Comparison of ENCODE assay signal across 16 mouse cellular contexts in the genomic region with DNA sequence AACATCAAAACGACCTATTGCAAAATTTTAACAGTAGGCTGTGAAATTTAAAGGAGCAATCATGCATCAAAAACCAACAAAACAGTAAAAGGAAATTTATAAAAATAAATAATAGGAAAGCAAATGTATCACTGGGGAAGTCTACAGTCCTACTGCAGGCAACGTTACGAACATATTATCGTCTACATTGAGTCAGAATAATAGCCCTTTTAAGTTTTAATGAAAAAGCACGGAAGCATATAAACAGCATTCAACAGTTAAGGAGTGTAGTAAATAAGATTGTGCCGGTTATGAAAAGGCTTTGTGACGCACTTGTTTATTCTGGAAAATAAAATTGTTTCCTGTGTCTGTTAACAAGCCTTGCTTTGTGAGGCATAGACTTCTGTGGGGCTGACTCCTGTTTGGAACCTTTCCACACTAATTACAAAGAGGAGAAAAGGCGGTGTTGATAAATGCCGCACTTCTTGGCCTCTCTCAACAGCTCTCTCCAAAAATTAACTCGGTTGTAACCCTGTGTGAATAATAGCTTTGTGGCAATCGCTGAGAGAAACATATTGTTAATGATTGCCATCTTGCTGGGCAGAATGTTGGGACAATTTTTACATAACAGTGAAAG.
DNase-seq lines count a peak whose midpoint lies in the region; ATAC-seq and TF ChIP-seq lines count a peak whose summit lies in the region.
"Had no signal": no experiment of that assay in that cellular context is flagged by ENCODE, and none has a peak within 500 bp of the region (broad histone marks: within the 10 kb centered on the region; RNA-seq: fewer than 3 reads in every experiment).

No protein-coding gene starts in this region.

- no peaks in the 10 kb centered on the region for H3K4me1 ChIP-seq in kidney, adult 2 months (ENCODE audit: control insufficient read depth, insufficient read depth, low read length)
- no peaks in the 10 kb centered on the region for H3K4me1 ChIP-seq in midbrain, postnatal 0 days (ENCODE audit: insufficient read depth, low read length)
- no peaks in the 10 kb centered on the region for H3K4me1 ChIP-seq in midbrain, embryonic 10.5 days
- peaks cover 6% of the 10 kb centered on the region; the same call in 1 of the 2 replicates for H3K4me1 ChIP-seq in forebrain, embryonic 15.5 days
- no peaks in the 10 kb centered on the region for H3K4me1 ChIP-seq in hindbrain, embryonic 16.5 days (ENCODE audit: control insufficient read depth, insufficient read depth, low read depth, low read length)
- H3K4me1 ChIP-seq: embryonic facial prominence, embryonic 12.5 days; heart, embryonic 12.5 days; limb, embryonic 15.5 days; liver, embryonic 15.5 days had no signal

- TF ChIP-seq POLR2A in kidney, adult 2 months (IDR thresholded peaks at IDR 0.05; ENCODE audit: low read depth, low read length) = no peak

- no peak for TF ChIP-seq CTCF in kidney, adult 2 months (conservative IDR thresholded peaks at IDR 0.05; ENCODE audit: insufficient read depth, insufficient read length, low read depth, low read length)
- no peak for TF ChIP-seq CTCF in midbrain, postnatal 0 days (IDR thresholded peaks at IDR 0.05)

- no peak overlapping the region for H3K9ac ChIP-seq in midbrain, postnatal 0 days (replicated peaks; ENCODE audit: low read length, poor library complexity, severe bottlenecking)
- no peak overlapping the region for H3K9ac ChIP-seq in forebrain, embryonic 15.5 days (replicated peaks)
- H3K9ac ChIP-seq in hindbrain, embryonic 16.5 days (ENCODE audit: low read depth, low read length) = no peak overlapping the region
- H3K9ac ChIP-seq: embryonic facial prominence, embryonic 12.5 days; heart, embryonic 12.5 days; limb, embryonic 15.5 days; liver, embryonic 15.5 days had no signal

- no peaks in the 10 kb centered on the region for H3K36me3 ChIP-seq in kidney, adult 2 months (ENCODE audit: control insufficient read depth, insufficient read depth, low read length)
- no peaks in the 10 kb centered on the region for H3K36me3 ChIP-seq in midbrain, postnatal 0 days (ENCODE audit: insufficient read depth, low read length)
- no peaks in the 10 kb centered on the region for H3K36me3 ChIP-seq in midbrain, embryonic 10.5 days
- H3K36me3 ChIP-seq in forebrain, embryonic 15.5 days = no peaks in the 10 kb centered on the region
- H3K36me3 ChIP-seq in hindbrain, embryonic 16.5 days (ENCODE audit: control insufficient read depth, insufficient read depth, low read length) = no peaks in the 10 kb centered on the region
- H3K36me3 ChIP-seq: embryonic facial prominence, embryonic 12.5 days; heart, embryonic 12.5 days; limb, embryonic 15.5 days; liver, embryonic 15.5 days had no signal

- no peaks in the 10 kb centered on the region for H3K27me3 ChIP-seq in kidney, adult 2 months (replicated peaks; ENCODE audit: control insufficient read depth, insufficient read depth, low read length)
- no peaks in the 10 kb centered on the region for H3K27me3 ChIP-seq in midbrain, postnatal 0 days (ENCODE audit: insufficient read depth, low read length)
- no peaks in the 10 kb centered on the region for H3K27me3 ChIP-seq in midbrain, embryonic 10.5 days (ENCODE audit: low read depth, poor library complexity, severe bottlenecking)
- no peaks in the 10 kb centered on the region for H3K27me3 ChIP-seq in forebrain, embryonic 15.5 days
- no peaks in the 10 kb centered on the region for H3K27me3 ChIP-seq in hindbrain, embryonic 16.5 days (replicated peaks; ENCODE audit: control insufficient read depth, insufficient read depth, low read length)
- H3K27me3 ChIP-seq: embryonic facial prominence, embryonic 12.5 days; heart, embryonic 12.5 days; limb, embryonic 15.5 days; liver, embryonic 15.5 days had no signal

- no peak overlapping the region for H3K4me3 ChIP-seq in kidney, adult 2 months (ENCODE audit: insufficient read depth, low read depth, low read length)
- H3K4me3 ChIP-seq in midbrain, postnatal 0 days (ENCODE audit: low read depth, low read length) = no peak overlapping the region
- H3K4me3 ChIP-seq in midbrain, embryonic 10.5 days = no peak overlapping the region
- no peak overlapping the region for H3K4me3 ChIP-seq in forebrain, embryonic 15.5 days
- no peak overlapping the region for H3K4me3 ChIP-seq in hindbrain, embryonic 16.5 days (ENCODE audit: low read length)
- H3K4me3 ChIP-seq: embryonic facial prominence, embryonic 12.5 days; gastrocnemius, adult 2 months; heart, embryonic 12.5 days; limb, embryonic 15.5 days; liver, embryonic 15.5 days had no signal

- WGBS in kidney, adult 2 months = 46% methylated on average over 11 of the region's 11 CpGs
- WGBS in midbrain, postnatal 0 days = 49% methylated on average over 11 of the region's 11 CpGs
- 77% methylated on average over 11 of the region's 11 CpGs for WGBS in midbrain, embryonic 10.5 days
- 18% methylated on average over 11 of the region's 11 CpGs for WGBS in forebrain, embryonic 15.5 days
- WGBS in hindbrain, embryonic 16.5 days = 39% methylated on average over 11 of the region's 11 CpGs

- H3K4me2 ChIP-seq in midbrain, postnatal 0 days (ENCODE audit: low read depth, low read length, poor library complexity, severe bottlenecking) = peak overlapping the region; percentile 3; the same call in 1 of the 2 replicates
- peak overlapping the region; percentile 29 for H3K4me2 ChIP-seq in forebrain, embryonic 15.5 days (replicated peaks)
- H3K4me2 ChIP-seq in hindbrain, embryonic 16.5 days (ENCODE audit: low read length) = peak overlapping the region; percentile 19
- H3K4me2 ChIP-seq: embryonic facial prominence, embryonic 12.5 days; heart, embryonic 12.5 days; limb, embryonic 15.5 days; liver, embryonic 15.5 days had no signal

- no peaks in the 10 kb centered on the region for H3K9me3 ChIP-seq in midbrain, postnatal 0 days (ENCODE audit: low read length)
- H3K9me3 ChIP-seq in midbrain, embryonic 10.5 days (replicated peaks) = no peaks in the 10 kb centered on the region
- H3K9me3 ChIP-seq in forebrain, embryonic 15.5 days = no peaks in the 10 kb centered on the region
- no peaks in the 10 kb centered on the region for H3K9me3 ChIP-seq in hindbrain, embryonic 16.5 days (ENCODE audit: control insufficient read depth, low read length)
- H3K9me3 ChIP-seq: embryonic facial prominence, embryonic 12.5 days; heart, embryonic 12.5 days; limb, embryonic 15.5 days; liver, embryonic 15.5 days had no signal

- no peak for ATAC-seq in midbrain, postnatal 0 days (ENCODE audit: low FRiP score)
- ATAC-seq in forebrain, embryonic 15.5 days (replicated peaks) = peak; percentile 89
- peak; percentile 74 for ATAC-seq in hindbrain, embryonic 16.5 days
- ATAC-seq: lung, postnatal 0 days had no signal

- H3K27ac ChIP-seq in kidney, adult 2 months (ENCODE audit: insufficient read depth, low read depth, low read length) = no peak overlapping the region
- no peak overlapping the region for H3K27ac ChIP-seq in midbrain, postnatal 0 days (ENCODE audit: low read depth, low read length)
- no peak overlapping the region for H3K27ac ChIP-seq in midbrain, embryonic 10.5 days (replicated peaks)
- H3K27ac ChIP-seq in forebrain, embryonic 15.5 days (replicated peaks) = no peak overlapping the region
- H3K27ac ChIP-seq in hindbrain, embryonic 16.5 days (ENCODE audit: low read depth, low read length) = no peak overlapping the region
- H3K27ac ChIP-seq: embryonic facial prominence, embryonic 12.5 days; gastrocnemius, adult 2 months; limb, embryonic 15.5 days; liver, embryonic 15.5 days had no signal

- DNase-seq in kidney, adult 2 months = peak; percentile 20
- no peak for DNase-seq in kidney, postnatal 36 days
- DNase-seq in midbrain, postnatal 0 days (ENCODE audit: low spot score) = peak; percentile 46
- no peak for DNase-seq in midbrain, embryonic 10.5 days (ENCODE audit: low spot score)
- no peak for DNase-seq in frontal cortex, postnatal 10 days (ENCODE audit: low spot score in 2 of 2)
- no peak for DNase-seq in frontal cortex, postnatal 36 days (ENCODE audit: low spot score in 2 of 2)
- DNase-seq: cerebellum, adult 9-10 months; gastrocnemius, adult 2 months; spleen, adult 18-20 months had no signal

Comparison
In these comparisons a context has a peak if more than half of its experiments do, and no peak if none do; other contexts are left out.
1. DNase-seq: peak in kidney, adult 2 months (single experiment) and midbrain, postnatal 0 days (single experiment); none in kidney, postnatal 36 days (0 of 2), midbrain, embryonic 10.5 days (single experiment), frontal cortex, postnatal 10 days (0 of 2) and frontal cortex, postnatal 36 days (0 of 2).
2. Peak in every context shown above with its lines, with median percentiles within 50 percentile points of each other: H3K4me2 ChIP-seq.